Mouse (Mus musculus) small intestine, adult 10 weeks (tissue): ENCODE measurements around the gene Mycbp2. TPM values are rescaled to one million over a fixed set of nuclear protein-coding genes. Genes with fewer than 3 reads are reported as not detected.

Experiments
- polyA plus RNA-seq: library from polyadenylated mRNA; stranded (reverse); fragments of 350-450 nt; fragmentation: Illumina TruSeq; extraction: RNeasy Lipid Tissue Mini Kit (QIAGEN cat#74804); gene quantifications from one replicate; pipeline ENCODE4 v1.2.3, GENCODE M21; 2014; ENCODE audit warnings: low replicate concordance

Gene Mycbp2
- polyA plus RNA-seq = 21.3 TPM

GRCm38 (mm10) chr14:103346729-103347505 lies at the start of gene Mycbp2:
Gene Mycbp2, minus strand, starts transcription at chr14:103346814.

GRCm38 (mm10) chr14:103099238-103099933 lies 247.2 kb downstream of the Mycbp2 start, which contains the start of gene Fbxl3:
Gene Fbxl3, minus strand, starts transcription at chr14:103099566.

GRCm38 (mm10) chr14:103069864-103070611 lies 276.6 kb downstream of the Mycbp2 start, which contains the start of gene Cln5:
Gene Cln5, plus strand, starts transcription at chr14:103070216.

Other genes with a start within 250 kb of the Mycbp2 start
- gene Fbxl3, start 247.2 kb downstream of the Mycbp2 start, polyA plus RNA-seq = 160 TPM
- gene Scel, start 166.5 kb upstream of the Mycbp2 start, polyA plus RNA-seq = 0.93 TPM